ENCODE assay signal across 8 mouse cellular contexts in the genomic region with DNA sequence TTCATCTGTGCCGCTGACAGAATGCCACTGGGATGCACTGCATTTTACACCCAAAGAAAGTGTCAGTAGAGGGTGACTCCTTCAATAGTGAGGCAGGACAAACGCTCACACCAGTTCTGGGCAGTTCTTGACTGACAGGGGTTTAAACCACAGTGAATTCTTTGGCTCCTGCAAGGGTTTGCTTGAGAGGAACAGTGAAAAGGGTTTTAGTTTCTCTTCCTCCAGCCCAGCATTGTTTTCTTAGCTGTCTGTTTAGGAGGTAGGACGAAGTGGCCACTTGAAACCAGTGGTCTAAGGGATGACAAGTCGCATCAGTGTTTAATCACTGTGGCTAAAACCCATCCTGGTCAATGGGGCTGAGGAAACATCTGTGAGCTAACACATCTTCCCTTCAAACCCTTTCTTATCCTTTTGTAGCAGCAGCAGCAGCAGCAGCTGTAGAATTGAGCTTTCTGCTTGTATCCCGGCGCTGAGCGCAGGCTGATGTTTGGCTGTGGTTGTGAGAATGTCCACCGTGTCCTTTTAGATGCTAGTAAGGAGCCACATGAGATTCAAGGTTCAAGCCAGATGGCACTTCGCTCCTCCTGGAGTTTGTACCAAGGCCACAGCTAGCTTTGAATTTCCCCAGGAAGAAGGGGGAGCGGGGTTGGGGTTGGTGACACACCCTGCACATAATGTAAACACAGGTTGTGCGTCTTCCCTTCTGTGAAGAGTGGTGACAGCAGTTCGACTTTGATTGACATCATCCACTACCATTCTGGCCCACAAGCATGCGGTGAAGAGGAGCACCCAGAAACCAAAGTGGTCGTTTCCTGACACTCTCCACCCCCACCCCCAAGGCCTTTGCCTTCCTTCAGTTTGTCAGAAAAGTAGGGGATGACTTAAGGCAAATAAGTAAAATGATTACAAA.
A peak's percentile ranks its signal among the peaks of the same experiment; 100 is the strongest.
DNase-seq lines count a peak whose midpoint lies in the region; ATAC-seq lines count a peak whose summit lies in the region.

No protein-coding gene starts in this region.

- DNase-seq in embryo, embryonic 10 days (ENCODE audit: low spot score): peak; percentile 34
- no peak for DNase-seq in embryo, embryonic 10.5 days (ENCODE audit: low spot score)
- DNase-seq in spleen, adult 12 weeks (ENCODE audit: low spot score): peak; percentile 25
- DNase-seq in spleen, postnatal 14 days (ENCODE audit: low spot score in 2 of 2): no peak
- DNase-seq in thymus, postnatal 36 days: peak; percentile 48 to 57
- no peak for DNase-seq in adrenal gland, adult 8-10 months
- DNase-seq in right cerebral cortex, postnatal 36 days (ENCODE audit: low spot score in 2 of 2): no peak

- ATAC-seq in megakaryocyte-erythroid progenitor cell, adult 5-6 weeks (replicated peaks; ENCODE audit: low FRiP score, low TSS enrichment, poor library complexity, severe bottlenecking): 0 out of 2 replicates have a peak, but pooled peaks have one; percentile 15

Comparison
In these comparisons a context has a peak if more than half of its experiments do, and no peak if none do; other contexts are left out.
1. DNase-seq: peak in embryo, embryonic 10 days (single experiment), spleen, adult 12 weeks (single experiment) and thymus, postnatal 36 days (2 of 2); none in embryo, embryonic 10.5 days (single experiment), spleen, postnatal 14 days (0 of 2), adrenal gland, adult 8-10 months (single experiment) and right cerebral cortex, postnatal 36 days (0 of 2).